Mouse (Mus musculus): ENCODE measurements around the gene Dach1.

DNA sequence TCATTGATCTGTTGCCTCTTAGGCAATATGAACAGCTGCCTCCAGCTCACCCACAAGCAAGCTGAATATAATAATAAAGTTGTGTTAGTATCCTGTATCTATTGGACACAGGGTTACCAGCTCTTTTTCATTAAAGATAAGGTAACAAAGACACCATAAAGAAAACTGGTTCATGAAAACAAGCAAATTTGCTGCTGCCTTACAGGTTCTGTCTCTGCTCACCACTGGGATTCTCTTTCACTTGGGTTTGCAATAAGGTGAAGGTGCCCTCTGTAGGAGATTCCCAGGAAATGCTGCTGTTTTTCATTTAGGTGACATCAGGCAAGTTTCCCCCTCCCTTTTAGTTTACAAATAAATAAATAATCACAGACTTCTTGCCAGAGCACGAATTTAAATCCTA is 12.0 kb upstream of the Dach1 start:
- TF ChIP-seq CTCF (IDR thresholded peaks at IDR 0.05; ENCODE audit: control insufficient read depth, insufficient read depth, low read length) (no peak), POLR2A (IDR thresholded peaks at IDR 0.05; ENCODE audit: borderline replicate concordance, control insufficient read depth, low read depth, low read length) (no peak)

Measured in bone marrow, adult 2 months (tissue).